Mouse (Mus musculus) small intestine, adult 2 months (tissue): ENCODE measurements around the gene Pdss2. TPM values are rescaled to one million over a fixed set of nuclear protein-coding genes. Genes with fewer than 3 reads are reported as not detected.

Source experiments
- H3K27ac ChIP-seq: fragments of 200-500 bp; 2 replicates; pipeline ENCODE4 v1.5.1; 2012; ENCODE audit warnings: low read depth, low read length, control low read depth, inconsistent platforms; ENCODE audit not compliant: insufficient read depth
- H3K27me3 ChIP-seq: fragments of 200-500 bp; 2 replicates; pipeline ENCODE4 v1.6.1; 2012; ENCODE audit warnings: mild to moderate bottlenecking, moderate library complexity, low read length, inconsistent platforms; ENCODE audit not compliant: control insufficient read depth, insufficient read depth
- H3K36me3 ChIP-seq: fragments of 200-500 bp; 2 replicates; pipeline ENCODE4 v1.6.1; 2012; ENCODE audit warnings: mild to moderate bottlenecking, low read length, control low read depth, inconsistent platforms; ENCODE audit not compliant: control insufficient read depth, insufficient read depth
- H3K4me1 ChIP-seq: fragments of 200-500 bp; 2 replicates; pipeline ENCODE4 v1.6.1; 2012; ENCODE audit warnings: low read length, inconsistent platforms, mixed read lengths; ENCODE audit not compliant: control insufficient read depth, insufficient read depth, insufficient read length
- H3K4me3 ChIP-seq: fragments of 200-500 bp; 2 replicates; pipeline ENCODE4 v1.5.1; 2012; ENCODE audit warnings: low read depth, mild to moderate bottlenecking, control low read depth, inconsistent platforms, low read length, moderate library complexity
- CTCF ChIP-seq: fragments of 200-500 bp; IDR thresholded peaks from 2 replicates; pipeline ENCODE4 v1.5.1; 2012; ENCODE audit warnings: low read depth, mild to moderate bottlenecking, control low read depth, inconsistent platforms, low read length, moderate library complexity, mixed read lengths; ENCODE audit not compliant: insufficient replicate concordance, insufficient read length; ENCODE audit errors: extremely low read depth
- POLR2A ChIP-seq: fragments of 200-500 bp; IDR thresholded peaks from 2 replicates; pipeline ENCODE4 v1.6.1; 2012; ENCODE audit warnings: low read depth, mild to moderate bottlenecking, control low read depth, inconsistent platforms, low read length, moderate library complexity
- WGBS: fragments of 180-500 bp; shearing (Covaris S2); methylation state at CpG from one replicate; pipeline ENCODE4 v1.1.7; 2018; 5-methylcytosine and 5-hydroxymethylcytosine counted together
- polyA plus RNA-seq: library from polyadenylated mRNA; depleted of rRNA; stranded (reverse); fragments of >200 nt; gene quantifications from 2 replicates; pipeline ENCODE4 v1.2.3, GENCODE M21; 2012; rRNA removed

Gene Pdss2
- polyA plus RNA-seq, 1 experiment, result 10.5 TPM

GRCm38 (mm10) chr10:43490846-43491245, 269.6 kb downstream of the Pdss2 start:
- TF ChIP-seq POLR2A, result no peak
- no peak for TF ChIP-seq CTCF
- WGBS, result 38% methylated on average over 5 of the region's 5 CpGs
- peak overlapping the region; percentile 77 for H3K27ac ChIP-seq
- peaks cover 1% of the 10 kb centered on the region; the same call in 1 of the 2 replicates for H3K36me3 ChIP-seq
- H3K4me1 ChIP-seq, result peaks cover 14% of the 10 kb centered on the region
- no peaks in the 10 kb centered on the region for H3K27me3 ChIP-seq
- H3K4me3 ChIP-seq, result no peak overlapping the region

GRCm38 (mm10) chr10:43502599-43502998, 281.3 kb downstream of the Pdss2 start:
- 98% methylated on average over 4 of the region's 4 CpGs for WGBS
- Histone ChIP-seq H3K27ac (no peak overlapping the region), H3K36me3 (no peaks in the 10 kb centered on the region), H3K4me1 (no peaks in the 10 kb centered on the region), H3K4me3 (no peak overlapping the region), H3K27me3 (no peaks in the 10 kb centered on the region)
- no peak for TF ChIP-seq POLR2A
- TF ChIP-seq CTCF, result no peak

GRCm38 (mm10) chr10:43504291-43504690, 283.0 kb downstream of the Pdss2 start:
- Histone ChIP-seq H3K27ac (no peak overlapping the region), H3K27me3 (no peaks in the 10 kb centered on the region), H3K36me3 (no peaks in the 10 kb centered on the region), H3K4me1 (no peaks in the 10 kb centered on the region), H3K4me3 (no peak overlapping the region)
- TF ChIP-seq CTCF, result no peak
- no peak for TF ChIP-seq POLR2A
- 71% methylated on average over 1 of the region's 1 CpGs for WGBS

- Histone ChIP-seq H3K4me1 (no peaks in the 10 kb centered on the region), H3K36me3 (peaks cover 14% of the 10 kb centered on the region), H3K4me3 (no peak overlapping the region), H3K27ac (no peak overlapping the region), H3K27me3 (no peaks in the 10 kb centered on the region)
- TF ChIP-seq POLR2A (no peak), CTCF (no peak)
- WGBS, result 77% methylated on average over 4 of the region's 4 CpGs
Measured at GRCm38 (mm10) chr10:43507051-43507450, 285.8 kb downstream of the Pdss2 start.

GRCm38 (mm10) chr10:43509228-43509627, 287.9 kb downstream of the Pdss2 start:
- Histone ChIP-seq H3K27ac (no peak overlapping the region), H3K36me3 (peaks cover 14% of the 10 kb centered on the region), H3K4me3 (no peak overlapping the region), H3K27me3 (no peaks in the 10 kb centered on the region), H3K4me1 (no peaks in the 10 kb centered on the region)
- WGBS, result 93% methylated on average over 7 of the region's 7 CpGs
- TF ChIP-seq POLR2A, result no peak

- no peak overlapping the region for H3K4me3 ChIP-seq
- H3K27me3 ChIP-seq, result no peaks in the 10 kb centered on the region
- H3K36me3 ChIP-seq, result peaks cover 14% of the 10 kb centered on the region
- H3K4me1 ChIP-seq, result peaks cover 10% of the 10 kb centered on the region; the same call in 1 of the 2 replicates
- 83% methylated on average over 10 of the region's 10 CpGs for WGBS
- H3K27ac ChIP-seq, result no peak overlapping the region
- TF ChIP-seq CTCF, result no peak
Measured at GRCm38 (mm10) chr10:43512976-43513375, 291.7 kb downstream of the Pdss2 start.

Other genes with a start within 250 kb of the Pdss2 start
- 0.70 and 0.79 TPM in 2 replicates for gene Sobp, start 47.0 kb upstream of the Pdss2 start, polyA plus RNA-seq
- 0.09 and 0.15 TPM in 2 replicates for gene 9030612E09Rik, start 46.8 kb upstream of the Pdss2 start, polyA plus RNA-seq